Mouse (Mus musculus): ENCODE results near the gene Rnft2.

GRCm38 (mm10) chr5:118169222-118170221, 75.4 kb downstream of the Rnft2 start:
- TF ChIP-seq ZKSCAN1 (IDR thresholded peaks at IDR 0.05; ENCODE audit: low read depth, low read length) (no peak), MEF2A (IDR thresholded peaks at IDR 0.05; ENCODE audit: extremely low read depth, insufficient replicate concordance, low read depth, low read length, poor library complexity, severe bottlenecking) (no peak), CTCF (IDR thresholded peaks at IDR 0.05 in 2 of 3, conservative IDR thresholded peaks at IDR 0.05 in 1 of 3; ENCODE audit: control insufficient read depth in 1 of 3, insufficient read depth in 1 of 3, low read depth in 2 of 3, low read length in 3 of 3, poor library complexity in 1 of 3, severe bottlenecking in 1 of 3) (no peak), NRF1 (IDR thresholded peaks at IDR 0.05; ENCODE audit: insufficient read depth, low read depth, low read length, poor library complexity, severe bottlenecking) (no peak), ZC3H11A (IDR thresholded peaks at IDR 0.05; ENCODE audit: low read depth, low read length) (no peak), MAX (IDR thresholded peaks at IDR 0.05; ENCODE audit: low read length) (no peak), TBP (IDR thresholded peaks at IDR 0.05; ENCODE audit: low read depth, low read length) (no peak), ELF1 (IDR thresholded peaks at IDR 0.05; ENCODE audit: low read depth, low read length) (no peak), MYC (IDR thresholded peaks at IDR 0.05; ENCODE audit: low read depth, low read length) (no peak), NELFE (IDR thresholded peaks at IDR 0.05; ENCODE audit: low read depth, low read length) (no peak), POLR2A (IDR thresholded peaks at IDR 0.05; ENCODE audit: control insufficient read depth in 1 of 2, insufficient read depth in 1 of 2, low read depth in 1 of 2, low read length in 2 of 2, poor library complexity in 1 of 2) (no peak)
